Mouse (Mus musculus) liver, adult 2 months (tissue): ENCODE data around the gene Dcaf11.

ENCODE experiments used
- CTCF ChIP-seq: fragments of 200-500 bp; IDR thresholded peaks from 2 replicates; pipeline ENCODE4 v1.5.1; 2011; ENCODE audit warnings: low read depth, low read length, control low read depth
- POLR2A ChIP-seq: fragments of 200-500 bp; IDR thresholded peaks from 2 replicates; pipeline ENCODE4 v1.6.1; 2011; ENCODE audit warnings: low read length, control low read depth; ENCODE audit not compliant: insufficient read depth; ENCODE audit errors: extremely low read depth

DNA sequence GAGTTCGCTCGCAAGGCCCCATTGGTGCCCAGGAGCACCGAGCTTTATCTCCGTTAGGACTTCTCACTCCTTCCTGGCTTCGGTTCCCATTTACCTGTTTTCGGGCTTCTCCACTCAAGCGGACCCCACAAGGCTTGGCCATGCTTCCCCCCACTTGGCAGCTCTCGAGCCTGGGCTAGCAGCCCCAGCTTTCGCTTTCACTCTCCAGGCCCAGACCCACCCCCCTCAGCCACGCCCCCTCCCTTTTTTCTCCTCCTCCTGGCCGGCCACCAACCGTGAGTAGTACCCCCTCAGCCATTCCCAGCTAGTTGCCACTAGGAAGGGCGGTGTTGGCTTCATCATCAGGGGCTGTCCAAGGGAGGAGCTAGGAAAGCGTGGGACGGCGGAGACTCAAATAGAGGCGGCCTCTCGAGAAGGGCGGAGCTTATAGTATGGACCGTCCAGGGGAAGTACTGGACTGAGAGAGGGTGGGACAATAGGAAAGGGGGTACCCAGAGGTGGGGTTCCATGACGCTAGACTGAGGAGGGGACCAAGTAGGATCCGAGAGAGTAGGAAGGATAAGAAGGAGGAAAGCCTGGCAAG is 31.0 kb downstream of the Dcaf11 start, which contains the start of gene Psme2:
- TF ChIP-seq CTCF: no peak
- TF ChIP-seq POLR2A: 0 out of 2 replicates have a peak, but pooled peaks have one; percentile 39
